Mouse (Mus musculus) v-Abl transformed pro-B cells (cell line): ENCODE measurements around the gene Vmn1r86.
"Not testable (repeated sequence)": the region's sequence is repeated elsewhere in the genome, so short reads cannot be mapped to it uniquely, and the experiment has no call there.

ENCODE experiments used
- in situ Hi-C, 2 experiments: fragments of 400-800 bp; cut with MboI; formaldehyde crosslinking; loops; one replicate each; pipeline ENCODE4 v1.15.1; 2025; ENCODE audit not compliant: unreplicated experiment in 2 of 2

Gene Vmn1r86

GRCm38 (mm10) chr7:13119817-13120216 lies at the start of gene Vmn1r86:
TSS of gene Vmn1r86 (minus strand) at chr7:13119917.
- in situ Hi-C loops = no loop called here

GRCm38 (mm10) chr7:13159268-13159667 lies 39.6 kb upstream of the Vmn1r86 start, which contains the start of gene Vmn1r88:
TSS of gene Vmn1r88 (plus strand) at chr7:13159568.
- in situ Hi-C loops = no loop called here

DNA sequence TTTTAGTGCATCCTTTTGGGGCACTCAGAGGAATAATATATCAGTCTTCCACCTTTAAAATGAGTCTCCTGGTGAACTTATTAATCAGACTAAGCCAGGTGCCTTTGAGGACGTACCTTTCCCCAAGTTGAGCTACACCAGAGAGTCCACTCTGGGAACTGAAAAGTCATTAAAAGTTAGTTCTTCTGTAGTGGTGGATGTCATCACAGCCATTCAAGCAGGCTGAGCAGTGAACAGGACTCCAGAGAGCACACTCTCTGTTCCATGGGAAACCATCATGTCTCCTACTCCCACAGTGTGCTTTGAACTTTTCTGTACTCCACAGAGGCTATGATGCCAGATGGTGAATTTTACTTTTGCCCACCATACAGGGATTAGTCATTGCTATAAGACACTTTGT lies 20.3 kb upstream of the Vmn1r86 start, which contains the start of gene Vmn1r87:
TSS of gene Vmn1r87 (minus strand) at position 101 of the 400 bp plus-strand sequence.
- in situ Hi-C loops = no loop called here

DNA sequence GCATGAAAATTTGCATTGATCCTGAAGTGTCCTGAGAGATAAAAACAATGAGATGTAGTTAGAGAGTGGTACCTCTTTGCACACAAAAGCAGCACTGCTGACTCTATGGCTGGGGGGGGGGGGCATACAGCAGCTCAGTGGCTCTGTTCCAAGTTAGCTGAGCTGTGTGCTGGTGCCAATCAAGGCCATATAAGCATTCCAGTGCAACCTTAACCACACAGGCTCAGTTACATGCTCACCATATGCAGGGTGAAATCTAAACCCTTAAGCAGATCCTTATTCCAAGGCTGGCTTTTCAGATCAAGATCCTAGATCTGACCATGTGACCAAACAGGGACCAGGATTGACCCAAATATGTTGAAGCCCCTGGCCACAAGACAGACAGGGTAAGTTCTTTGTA lies 17.6 kb upstream of the Vmn1r86 start:
- in situ Hi-C loops = no loop called here

DNA sequence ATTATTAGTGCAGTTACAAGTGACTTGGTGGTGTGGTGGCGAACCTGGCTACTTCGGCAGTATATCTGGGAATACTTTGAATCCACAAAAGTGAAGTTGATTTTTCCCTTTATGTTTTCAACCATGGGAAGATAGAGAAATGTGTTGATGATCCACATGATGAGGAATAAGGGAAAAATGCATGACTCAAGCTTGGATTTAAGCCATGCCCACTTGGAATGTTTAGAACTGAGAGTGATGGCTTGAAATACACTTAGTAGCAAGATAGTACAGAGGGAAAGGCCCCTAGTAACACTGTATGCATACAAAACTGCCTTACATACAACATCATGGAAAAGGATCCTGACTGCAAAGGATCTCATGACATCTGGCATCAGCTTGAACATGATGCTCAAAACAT lies 12.1 kb upstream of the Vmn1r86 start:
- in situ Hi-C loops = no loop called here

GRCm38 (mm10) chr7:13123554-13124153 lies 3.9 kb upstream of the Vmn1r86 start:
- in situ Hi-C loops = not testable (repeated sequence)

GRCm38 (mm10) chr7:13095073-13095472 lies 24.6 kb downstream of the Vmn1r86 start, which contains the start of gene Vmn1r85:
TSS of gene Vmn1r85 (minus strand) at chr7:13095173.
- in situ Hi-C loops = no loop called here

DNA sequence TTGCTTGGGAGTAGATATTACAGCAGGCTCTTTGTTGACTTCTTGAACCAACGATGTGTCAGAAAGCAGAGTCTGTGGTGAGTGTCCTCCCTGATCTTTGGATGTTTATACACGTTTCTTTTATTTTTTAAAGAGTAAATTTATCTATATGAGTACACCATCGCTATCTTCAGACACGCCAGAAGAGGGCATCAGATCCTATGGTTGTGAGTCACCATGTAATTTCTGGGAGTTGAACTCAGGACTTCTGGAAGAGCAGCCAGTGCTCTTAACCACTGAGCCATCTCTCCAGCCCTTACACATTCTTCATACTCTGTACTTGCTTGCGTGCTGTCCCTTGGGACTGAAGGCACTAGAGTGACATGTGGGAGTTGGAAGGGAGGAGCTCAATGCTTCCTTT lies 47.4 kb downstream of the Vmn1r86 start:
- in situ Hi-C loops = loop anchor here (5.0 to 25.0 kb wide), 5 partner anchors 203 to 1465 kb away; partner anchors contain the start of genes Lig1 (in 1 of the 2) and Zswim9 (in 1 of the 2)

- in situ Hi-C loops = loop anchor here in 1 of 2 experiments (25.0 kb wide), 1 partner anchor 1474 kb away; no protein-coding TSS in a partner anchor
Measured at GRCm38 (mm10) chr7:13063399-13063798, 56.3 kb downstream of the Vmn1r86 start.

DNA sequence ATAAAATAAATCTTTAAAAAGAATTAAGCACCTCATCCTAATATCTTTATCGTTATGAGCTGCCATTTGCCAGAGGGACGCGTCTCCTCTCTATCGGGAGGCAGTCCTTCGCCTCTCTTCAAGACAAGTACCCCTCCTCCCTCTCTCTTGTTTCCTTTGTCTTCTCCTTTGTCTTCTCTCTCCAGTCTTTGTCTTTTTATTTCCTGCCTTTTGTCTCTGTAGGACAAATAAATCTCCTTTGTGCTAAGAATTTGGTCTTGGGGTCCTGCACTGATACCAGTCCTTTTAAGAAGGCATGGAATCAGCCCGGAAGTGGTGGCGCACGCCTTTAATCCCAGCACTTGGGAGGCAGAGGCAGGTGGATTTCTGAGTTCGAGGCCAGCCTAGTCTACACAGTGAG lies 60.2 kb downstream of the Vmn1r86 start:
- in situ Hi-C loops = loop anchor here in 1 of 2 experiments (10.0 to 25.0 kb wide), 2 partner anchors 215 to 1478 kb away; partner anchors contain the start of genes Lig1 and Zswim9

- in situ Hi-C loops = loop anchor here in 1 of 2 experiments (10.0 to 25.0 kb wide), 2 partner anchors 218 to 1480 kb away; partner anchors contain the start of genes Lig1 and Zswim9
Measured at GRCm38 (mm10) chr7:13056913-13057700, 62.6 kb downstream of the Vmn1r86 start.

- in situ Hi-C loops = loop anchor here in 1 of 2 experiments (10.0 to 25.0 kb wide), 2 partner anchors 220 to 1483 kb away; partner anchors contain the start of genes Lig1 and Zswim9
Measured at GRCm38 (mm10) chr7:13054287-13055010, 65.3 kb downstream of the Vmn1r86 start, which contains the start of gene Mzf1. TSS of gene Mzf1 (minus strand) at chr7:13054764.

DNA sequence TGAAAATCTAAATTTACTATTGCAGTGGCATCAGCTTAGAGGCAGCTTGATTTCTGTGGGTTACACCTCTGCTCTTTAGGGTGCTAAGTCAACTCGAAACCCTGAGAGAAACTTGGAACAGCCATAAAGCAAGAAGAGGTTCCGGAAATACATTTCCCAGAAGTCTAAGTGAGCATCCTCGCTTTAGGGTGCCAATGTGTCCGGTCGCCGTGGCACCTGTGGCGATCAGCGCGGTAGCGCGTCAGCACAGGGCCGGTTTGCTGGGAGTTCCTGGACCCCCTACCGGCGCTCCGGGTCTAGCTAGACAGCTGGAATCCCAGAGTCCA lies 65.8 kb downstream of the Vmn1r86 start:
- in situ Hi-C loops = loop anchor here in 1 of 2 experiments (10.0 to 25.0 kb wide), 2 partner anchors 221 to 1483 kb away; partner anchors contain the start of genes Lig1 and Zswim9

DNA sequence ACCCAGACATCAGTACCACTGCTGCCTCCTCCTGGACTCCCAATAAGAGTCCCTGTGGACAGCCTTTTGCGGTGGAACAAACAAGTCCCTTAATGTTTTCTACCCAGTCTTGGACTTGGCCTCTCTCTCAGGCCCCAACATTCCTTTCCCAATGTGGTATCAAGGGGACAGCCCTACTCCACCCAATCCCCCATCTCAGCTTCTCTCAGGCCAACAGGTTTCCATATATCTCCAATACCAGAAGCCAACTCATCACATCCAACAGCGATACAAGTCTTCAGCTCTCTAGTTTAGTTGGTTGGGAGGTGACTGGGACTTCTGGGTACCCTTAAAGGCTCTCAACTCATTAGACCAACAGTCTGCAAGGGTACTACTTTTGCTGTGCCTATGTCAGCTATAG lies 66.2 kb downstream of the Vmn1r86 start:
- in situ Hi-C loops = loop anchor here in 1 of 2 experiments (10.0 to 25.0 kb wide), 2 partner anchors 221 to 1484 kb away; partner anchors contain the start of genes Lig1 and Zswim9

GRCm38 (mm10) chr7:13053001-13053400 lies 66.7 kb downstream of the Vmn1r86 start:
- in situ Hi-C loops = loop anchor here in 1 of 2 experiments (10.0 to 25.0 kb wide), 2 partner anchors 222 to 1484 kb away; partner anchors contain the start of genes Lig1 and Zswim9
